Mouse (Mus musculus): ENCODE measurements around the gene 1700011M02Rik.
"Not testable (repeated sequence)": the region's sequence is repeated elsewhere in the genome, so short reads cannot be mapped to it uniquely, and the experiment has no call there.

DNA sequence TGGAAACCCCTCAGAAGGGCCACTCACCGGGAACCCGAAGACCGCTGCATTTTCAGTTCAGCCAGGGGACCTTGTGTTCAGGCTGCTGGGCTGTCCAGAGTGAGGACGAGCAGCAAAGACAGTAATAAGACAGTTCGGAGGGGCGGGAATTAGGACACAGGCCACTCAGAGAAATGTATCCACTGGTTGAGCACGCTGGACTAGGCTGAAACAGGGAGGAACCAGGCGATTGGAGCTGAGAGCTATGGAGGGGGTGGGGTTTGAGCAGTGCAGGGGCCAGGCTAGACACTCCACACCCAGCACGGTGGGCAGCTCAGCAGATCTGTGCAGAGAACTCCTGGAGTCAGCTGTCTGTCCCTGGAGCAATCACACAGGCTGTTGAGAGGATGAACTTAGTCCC is at the start of gene 1700011M02Rik, which contains the start of gene Dmrtc1a:
- TF ChIP-seq POLR2A (IDR thresholded peaks at IDR 0.05; ENCODE audit: borderline replicate concordance, extremely low read depth, low read depth, low read length); CTCF (IDR thresholded peaks at IDR 0.05; ENCODE audit: insufficient read depth, low read length): not testable (repeated sequence)

Data from lung, adult 2 months (tissue).